16 mouse cellular contexts compared by ENCODE assay signal in the genomic region with DNA sequence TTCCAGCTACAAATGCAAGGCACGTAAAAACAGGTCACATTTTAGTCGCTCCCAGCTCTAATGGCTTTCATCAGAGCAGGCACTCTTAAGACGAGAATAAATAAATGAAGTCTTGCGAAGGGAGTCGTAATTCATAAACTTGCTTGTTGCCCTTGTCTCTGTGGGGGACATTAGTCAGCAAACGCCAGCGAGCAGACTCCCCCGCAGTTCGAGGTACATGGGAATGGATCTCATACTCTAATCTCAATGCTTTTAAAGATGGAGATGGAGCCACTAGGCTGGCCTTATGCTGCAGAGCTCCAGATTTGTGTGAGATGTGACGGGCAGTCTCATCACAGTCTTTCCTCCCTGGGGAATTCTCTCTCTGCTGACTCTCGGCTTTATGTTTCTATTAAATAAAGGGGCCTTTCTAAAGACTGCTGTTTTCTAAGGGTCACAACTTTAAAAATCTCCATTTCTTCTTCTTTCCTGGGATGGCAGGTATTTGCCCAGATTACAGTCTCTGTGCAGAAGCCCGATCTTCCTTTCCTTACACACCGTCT. TPM values are rescaled to one million over a fixed set of nuclear protein-coding genes. Genes with fewer than 3 reads are reported as not detected.
DNase-seq lines count a peak whose midpoint lies in the region; ATAC-seq and TF ChIP-seq lines count a peak whose summit lies in the region.
"Had no signal": no experiment of that assay in that cellular context is flagged by ENCODE, and none has a peak within 500 bp of the region (broad histone marks: within the 10 kb centered on the region; RNA-seq: fewer than 3 reads in every experiment).

No protein-coding gene starts in this region.

- no peak for TF ChIP-seq CTCF in kidney, adult 2 months (conservative IDR thresholded peaks at IDR 0.05; ENCODE audit: insufficient read depth, insufficient read length, low read depth, low read length)

- no peaks in the 10 kb centered on the region for H3K36me3 ChIP-seq in kidney, embryonic 15.5 days
- no peaks in the 10 kb centered on the region for H3K36me3 ChIP-seq in kidney, adult 2 months (ENCODE audit: control insufficient read depth, insufficient read depth, low read length)
- no peaks in the 10 kb centered on the region for H3K36me3 ChIP-seq in midbrain, embryonic 16.5 days (ENCODE audit: control insufficient read depth, insufficient read depth, low read length)
- H3K36me3 ChIP-seq in midbrain, embryonic 15.5 days (replicated peaks): no peaks in the 10 kb centered on the region
- no peaks in the 10 kb centered on the region for H3K36me3 ChIP-seq in hindbrain, embryonic 13.5 days
- H3K36me3 ChIP-seq in splenic B cell, adult 2 months (ENCODE audit: control insufficient read depth, insufficient read depth, low read length, poor library complexity, severe bottlenecking): no peaks in the 10 kb centered on the region
- H3K36me3 ChIP-seq: heart, embryonic 10.5 days; limb, embryonic 10.5 days had no signal

- no peaks in the 10 kb centered on the region for H3K27me3 ChIP-seq in kidney, embryonic 15.5 days
- no peaks in the 10 kb centered on the region for H3K27me3 ChIP-seq in kidney, adult 2 months (replicated peaks; ENCODE audit: control insufficient read depth, insufficient read depth, low read length)
- H3K27me3 ChIP-seq in midbrain, embryonic 16.5 days (ENCODE audit: control insufficient read depth, insufficient read depth, low read depth, low read length): no peaks in the 10 kb centered on the region
- no peaks in the 10 kb centered on the region for H3K27me3 ChIP-seq in midbrain, embryonic 15.5 days (replicated peaks)
- no peaks in the 10 kb centered on the region for H3K27me3 ChIP-seq in hindbrain, embryonic 13.5 days
- H3K27me3 ChIP-seq in splenic B cell, adult 2 months (ENCODE audit: control insufficient read depth, insufficient read depth, low read length, poor library complexity, severe bottlenecking): no peaks in the 10 kb centered on the region

- peak overlapping the region; percentile 50; the same call in 1 of the 2 replicates for H3K27ac ChIP-seq in kidney, embryonic 15.5 days
- H3K27ac ChIP-seq in kidney, adult 2 months (ENCODE audit: insufficient read depth, low read depth, low read length): no peak overlapping the region
- H3K27ac ChIP-seq in midbrain, embryonic 16.5 days (ENCODE audit: low read length): 0 out of 2 replicates have a peak overlapping the region, but pooled peaks have one; percentile 28
- no peak overlapping the region for H3K27ac ChIP-seq in midbrain, embryonic 15.5 days
- H3K27ac ChIP-seq in hindbrain, embryonic 13.5 days: peak overlapping the region; percentile 66
- H3K27ac ChIP-seq: heart, embryonic 10.5 days; limb, embryonic 10.5 days; liver, embryonic 14.5 days had no signal

- H3K4me1 ChIP-seq in kidney, embryonic 15.5 days: peaks cover 23% of the 10 kb centered on the region
- peaks cover 23% of the 10 kb centered on the region for H3K4me1 ChIP-seq in kidney, adult 2 months (ENCODE audit: control insufficient read depth, insufficient read depth, low read length)
- peaks cover 22% of the 10 kb centered on the region for H3K4me1 ChIP-seq in midbrain, embryonic 16.5 days (ENCODE audit: control insufficient read depth, insufficient read depth, low read length)
- peaks cover 14% of the 10 kb centered on the region; the same call in 1 of the 2 replicates for H3K4me1 ChIP-seq in midbrain, embryonic 15.5 days
- H3K4me1 ChIP-seq in hindbrain, embryonic 13.5 days (replicated peaks): peaks cover 56% of the 10 kb centered on the region

- H3K4me3 ChIP-seq in kidney, embryonic 15.5 days (replicated peaks): no peak overlapping the region
- no peak overlapping the region for H3K4me3 ChIP-seq in kidney, adult 2 months (ENCODE audit: insufficient read depth, low read depth, low read length)
- no peak overlapping the region for H3K4me3 ChIP-seq in midbrain, embryonic 16.5 days (ENCODE audit: low read depth, low read length)
- no peak overlapping the region for H3K4me3 ChIP-seq in midbrain, embryonic 15.5 days
- no peak overlapping the region for H3K4me3 ChIP-seq in hindbrain, embryonic 13.5 days
- H3K4me3 ChIP-seq: heart, embryonic 10.5 days; limb, embryonic 10.5 days had no signal

- TF ChIP-seq POLR2A in kidney, adult 2 months (IDR thresholded peaks at IDR 0.05; ENCODE audit: low read depth, low read length): no peak

- whole genome bisulfite sequencing in kidney, embryonic 15.5 days: 22% methylated on average over 13 of the region's 13 CpGs
- whole genome bisulfite sequencing in kidney, adult 2 months: 40% methylated on average over 13 of the region's 13 CpGs
- 58% methylated on average over 13 of the region's 13 CpGs for WGBS in midbrain, embryonic 16.5 days
- 67% methylated on average over 13 of the region's 13 CpGs for WGBS in midbrain, embryonic 15.5 days
- 51% methylated on average over 13 of the region's 13 CpGs for WGBS in hindbrain, embryonic 13.5 days

- H3K9ac ChIP-seq in kidney, embryonic 15.5 days: no peak overlapping the region
- H3K9ac ChIP-seq in midbrain, embryonic 16.5 days (ENCODE audit: low read depth, low read length): no peak overlapping the region
- H3K9ac ChIP-seq in midbrain, embryonic 15.5 days: no peak overlapping the region
- H3K9ac ChIP-seq in hindbrain, embryonic 13.5 days: no peak overlapping the region
- H3K9ac ChIP-seq: forebrain, postnatal 0 days; liver, embryonic 14.5 days had no signal

- no peaks in the 10 kb centered on the region for H3K9me3 ChIP-seq in kidney, embryonic 15.5 days (replicated peaks)
- H3K9me3 ChIP-seq in midbrain, embryonic 16.5 days (replicated peaks; ENCODE audit: control insufficient read depth, low read length, poor library complexity, severe bottlenecking): no peaks in the 10 kb centered on the region
- H3K9me3 ChIP-seq in midbrain, embryonic 15.5 days: no peaks in the 10 kb centered on the region
- no peaks in the 10 kb centered on the region for H3K9me3 ChIP-seq in hindbrain, embryonic 13.5 days
- H3K9me3 ChIP-seq: heart, embryonic 10.5 days; limb, embryonic 10.5 days had no signal

- H3K4me2 ChIP-seq in kidney, embryonic 15.5 days: peak overlapping the region; percentile 2; the same call in 1 of the 2 replicates
- H3K4me2 ChIP-seq in midbrain, embryonic 16.5 days (ENCODE audit: low read length): no peak overlapping the region
- H3K4me2 ChIP-seq in midbrain, embryonic 15.5 days: no peak overlapping the region
- no peak overlapping the region for H3K4me2 ChIP-seq in hindbrain, embryonic 13.5 days

- ATAC-seq in kidney, embryonic 15.5 days (replicated peaks; ENCODE audit: low FRiP score): no peak
- no peak for ATAC-seq in midbrain, embryonic 16.5 days
- no peak for ATAC-seq in midbrain, embryonic 15.5 days (replicated peaks)
- ATAC-seq in hindbrain, embryonic 13.5 days (ENCODE audit: low FRiP score): no peak
- ATAC-seq: forebrain, postnatal 0 days had no signal

- no peak for DNase-seq in kidney, adult 2 months
- DNase-seq in splenic B cell, adult 2 months (ENCODE audit: low read depth, low spot score): peak; percentile 62
- DNase-seq in thymus, postnatal 0 days (ENCODE audit: low spot score): no peak
- DNase-seq: adrenal gland, postnatal 36 days; forebrain, postnatal 0 days; gastrocnemius, postnatal 14 days; heart, postnatal 36 days; kidney, postnatal 25 days; lung, postnatal 36 days had no signal

RNA-seq across cellular contexts. Expression of a gene that starts 39.4 kb away (rescaled TPM):
- polyA plus RNA-seq in kidney, embryonic 15.5 days (2015; fragmentation: Nextera tagmentation; extraction: Ambion mirVana): not detected in 2 replicates
- polyA plus RNA-seq in kidney, adult 2 months (2012; rRNA removed): 0.16 TPM in 2 replicates
- not detected in 2 replicates for polyA plus RNA-seq in midbrain, embryonic 16.5 days (2015; fragmentation: Nextera tagmentation; extraction: Ambion mirVana)
- polyA plus RNA-seq in midbrain, embryonic 15.5 days (2015; fragmentation: Nextera tagmentation; extraction: Ambion mirVana): not detected in 2 replicates
- not detected in 2 replicates for polyA plus RNA-seq in hindbrain, embryonic 13.5 days (2015; fragmentation: Nextera tagmentation; extraction: Ambion mirVana)
- not detected in 2 replicates for polyA plus RNA-seq in thymus, postnatal 0 days (2015; fragmentation: Nextera tagmentation; extraction: Ambion mirVana)
- polyA plus RNA-seq: forebrain, postnatal 0 days; heart, embryonic 10.5 days; limb, embryonic 10.5 days; liver, embryonic 14.5 days had no signal

Comparison
In these comparisons a context has a peak if more than half of its experiments do, and no peak if none do; other contexts are left out.
1. H3K27ac ChIP-seq: peak in kidney, embryonic 15.5 days (single experiment), midbrain, embryonic 16.5 days (single experiment) and hindbrain, embryonic 13.5 days (single experiment); none in kidney, adult 2 months (single experiment) and midbrain, embryonic 15.5 days (single experiment).